ENCODE assay signal across 8 mouse cellular contexts in genomic region chr19:8898576-8898975, GRCm38 (mm10). TPM values are rescaled to one million over a fixed set of nuclear protein-coding genes. Genes with fewer than 3 reads are reported as not detected.
DNase-seq lines count a peak whose midpoint lies in the region; ATAC-seq and TF ChIP-seq lines count a peak whose summit lies in the region.

No protein-coding gene starts in this region.

- peak overlapping the region; percentile 84 for H3K9ac ChIP-seq in kidney, embryonic 16.5 days (replicated peaks; ENCODE audit: low read length)
- H3K9ac ChIP-seq in forebrain, postnatal 0 days, result peak overlapping the region; percentile 82
- peak overlapping the region; percentile 88 for H3K9ac ChIP-seq in midbrain, embryonic 12.5 days (replicated peaks)

- H3K27ac ChIP-seq in kidney, embryonic 16.5 days (ENCODE audit: low read length), result peak overlapping the region; percentile 88
- peak overlapping the region; percentile 86 for H3K27ac ChIP-seq in forebrain, postnatal 0 days (ENCODE audit: low read depth, low read length)
- peak overlapping the region; percentile 81 for H3K27ac ChIP-seq in midbrain, embryonic 12.5 days (replicated peaks)

- ATAC-seq in kidney, embryonic 16.5 days (ENCODE audit: low FRiP score, low TSS enrichment), result no peak; the same call in 1 of the 2 replicates
- no peak for ATAC-seq in G1E (ENCODE audit: extremely low read depth, insufficient number of reproducible peaks, low FRiP score, poor library complexity, severe bottlenecking)
- no peak for ATAC-seq in forebrain, postnatal 0 days
- ATAC-seq in midbrain, embryonic 12.5 days (ENCODE audit: low FRiP score, low read depth), result no peak

- H3K9me3 ChIP-seq in kidney, embryonic 16.5 days (ENCODE audit: low read length), result no peaks in the 10 kb centered on the region
- peaks cover 5% of the 10 kb centered on the region for H3K9me3 ChIP-seq in G1E (replicated peaks)
- no peaks in the 10 kb centered on the region for H3K9me3 ChIP-seq in forebrain, postnatal 0 days (ENCODE audit: low read length)
- no peaks in the 10 kb centered on the region for H3K9me3 ChIP-seq in midbrain, embryonic 12.5 days

- peak overlapping the region; percentile 59 for H3K4me2 ChIP-seq in kidney, embryonic 16.5 days (replicated peaks; ENCODE audit: low read depth, low read length)
- peak overlapping the region; percentile 75 for H3K4me2 ChIP-seq in forebrain, postnatal 0 days (ENCODE audit: low read depth)
- H3K4me2 ChIP-seq in midbrain, embryonic 12.5 days (replicated peaks), result peak overlapping the region; percentile 90

- H3K36me3 ChIP-seq in kidney, embryonic 16.5 days (ENCODE audit: insufficient read depth, low read length), result peaks cover 23% of the 10 kb centered on the region
- H3K36me3 ChIP-seq in G1E (replicated peaks), result peaks cover 73% of the 10 kb centered on the region
- peaks cover 26% of the 10 kb centered on the region for H3K36me3 ChIP-seq in forebrain, postnatal 0 days (ENCODE audit: insufficient read depth)
- peaks cover 38% of the 10 kb centered on the region for H3K36me3 ChIP-seq in midbrain, embryonic 12.5 days

- TF ChIP-seq CTCF in G1E (IDR thresholded peaks at IDR 0.05; ENCODE audit: low read depth, low read length), result no peak
- TF ChIP-seq CTCF in forebrain, postnatal 0 days (IDR thresholded peaks at IDR 0.05; ENCODE audit: low read depth), result no peak

- peak overlapping the region; percentile 66 for H3K4me3 ChIP-seq in kidney, embryonic 16.5 days (ENCODE audit: low read length)
- peak overlapping the region; percentile 95 for H3K4me3 ChIP-seq in G1E (ENCODE audit: low read depth, low read length)
- peak overlapping the region; percentile 78 for H3K4me3 ChIP-seq in forebrain, postnatal 0 days (ENCODE audit: low read depth, low read length)
- peak overlapping the region; percentile 87 for H3K4me3 ChIP-seq in midbrain, embryonic 12.5 days

- WGBS in kidney, embryonic 16.5 days, result 4% methylated on average over 13 of the region's 13 CpGs
- WGBS in forebrain, postnatal 0 days, result 10% methylated on average over 13 of the region's 13 CpGs
- WGBS in midbrain, embryonic 12.5 days, result 17% methylated on average over 13 of the region's 13 CpGs

- intact Hi-C loops in left cerebral cortex, postnatal 10 days (cut with DNase I), result loop anchor here (5.0 kb wide), 1 partner anchor 56 kb away; no protein-coding TSS in a partner anchor

- H3K4me1 ChIP-seq in kidney, embryonic 16.5 days (ENCODE audit: insufficient read depth, low read length), result peaks cover 24% of the 10 kb centered on the region
- peaks cover 71% of the 10 kb centered on the region for H3K4me1 ChIP-seq in G1E (ENCODE audit: insufficient read depth, low read depth, low read length)
- peaks cover 11% of the 10 kb centered on the region for H3K4me1 ChIP-seq in forebrain, postnatal 0 days (ENCODE audit: insufficient read depth)
- H3K4me1 ChIP-seq in midbrain, embryonic 12.5 days, result peaks cover 25% of the 10 kb centered on the region

- H3K27me3 ChIP-seq in kidney, embryonic 16.5 days (ENCODE audit: insufficient read depth, low read length), result no peaks in the 10 kb centered on the region
- H3K27me3 ChIP-seq in G1E (ENCODE audit: insufficient read depth, low read length), result no peaks in the 10 kb centered on the region
- no peaks in the 10 kb centered on the region for H3K27me3 ChIP-seq in forebrain, postnatal 0 days (ENCODE audit: insufficient read depth, low read length)
- H3K27me3 ChIP-seq in midbrain, embryonic 12.5 days, result no peaks in the 10 kb centered on the region

- no peak for DNase-seq in kidney, adult 9 months
- DNase-seq in G1E (ENCODE audit: low spot score), result no peak
- DNase-seq in forebrain, postnatal 0 days, result peak; percentile 8
- no peak for DNase-seq in urinary bladder, postnatal 4 days (ENCODE audit: low spot score in 2 of 2)
- no peak for DNase-seq in left cerebral cortex, postnatal 10 days (ENCODE audit: extremely low spot score in 1 of 2, low spot score in 2 of 2)
- no peak for DNase-seq in right cerebral cortex, postnatal 25 days

RNA-seq across cellular contexts. Expression of gene Ganab, which starts 0.7 kb away (rescaled TPM):
- polyA plus RNA-seq in kidney, embryonic 16.5 days (2015; fragmentation: Nextera tagmentation; extraction: Ambion mirVana), result 146 and 151 TPM in 2 replicates
- total RNA-seq in G1E (2014; fragmentation: Nextera tagmentation), result 197 and 214 TPM in 2 replicates
- 75.0 and 75.6 TPM in 2 replicates for total RNA-seq in G1E (2017)
- 50.7 and 56.2 TPM in 2 replicates for polyA plus RNA-seq in G1E (2012)
- total RNA-seq in forebrain, postnatal 0 days (2014; rRNA removed), result 67.7 and 96.7 TPM in 2 replicates
- polyA plus RNA-seq in forebrain, postnatal 0 days (2015; fragmentation: Nextera tagmentation; extraction: Ambion mirVana), result 47.0 and 54.0 TPM in 2 replicates
- 111 and 115 TPM in 2 replicates for polyA plus RNA-seq in midbrain, embryonic 12.5 days (2016; fragmentation: Nextera tagmentation; extraction: Ambion mirVana)
- 10 to 100 TPM; 94.4 to 96.8 TPM for total RNA-seq in left cerebral cortex, postnatal 10 days (2021)

RNA-seq across cellular contexts. Expression of gene Ints5, which starts 5.8 kb away (rescaled TPM):
- polyA plus RNA-seq in kidney, embryonic 16.5 days (2015; fragmentation: Nextera tagmentation; extraction: Ambion mirVana), result 49.5 and 53.1 TPM in 2 replicates
- 32.8 and 35.7 TPM in 2 replicates for total RNA-seq in G1E (2014; fragmentation: Nextera tagmentation)
- total RNA-seq in G1E (2017), result 15.7 and 16.6 TPM in 2 replicates
- polyA plus RNA-seq in G1E (2012), result 59.6 and 64.0 TPM in 2 replicates
- 26.1 and 29.9 TPM in 2 replicates for total RNA-seq in forebrain, postnatal 0 days (2014; rRNA removed)
- polyA plus RNA-seq in forebrain, postnatal 0 days (2015; fragmentation: Nextera tagmentation; extraction: Ambion mirVana), result 23.6 and 26.8 TPM in 2 replicates
- 46.2 and 46.6 TPM in 2 replicates for polyA plus RNA-seq in midbrain, embryonic 12.5 days (2016; fragmentation: Nextera tagmentation; extraction: Ambion mirVana)
- total RNA-seq in left cerebral cortex, postnatal 10 days (2021), result 10 to 100 TPM; 22.0 to 23.1 TPM

RNA-seq across cellular contexts. Expression of gene Gm49416, which starts 9.8 kb away (rescaled TPM):
- 1.2 TPM in 1 of 2 replicates, not detected in the other for polyA plus RNA-seq in kidney, embryonic 16.5 days (2015; fragmentation: Nextera tagmentation; extraction: Ambion mirVana)
- 10.6 and 15.0 TPM in 2 replicates for total RNA-seq in G1E (2014; fragmentation: Nextera tagmentation)
- total RNA-seq in G1E (2017), result not detected in 2 replicates
- 8.7 and 10.4 TPM in 2 replicates for polyA plus RNA-seq in G1E (2012)
- total RNA-seq in forebrain, postnatal 0 days (2014; rRNA removed), result 0.95 TPM in 1 of 2 replicates, not detected in the other
- polyA plus RNA-seq in forebrain, postnatal 0 days (2015; fragmentation: Nextera tagmentation; extraction: Ambion mirVana), result 1.4 TPM in 1 of 2 replicates, not detected in the other
- not detected in 2 replicates for polyA plus RNA-seq in midbrain, embryonic 12.5 days (2016; fragmentation: Nextera tagmentation; extraction: Ambion mirVana)
- 1 to 10 TPM in 1 of 2 experiments, not detected in 1; 1.7 TPM for total RNA-seq in left cerebral cortex, postnatal 10 days (2021)

RNA-seq across cellular contexts. Expression of gene 1810009A15Rik, which starts 9.9 kb away (rescaled TPM):
- polyA plus RNA-seq in kidney, embryonic 16.5 days (2015; fragmentation: Nextera tagmentation; extraction: Ambion mirVana), result 93.0 and 94.3 TPM in 2 replicates
- total RNA-seq in G1E (2014; fragmentation: Nextera tagmentation) (53.0 and 65.4 TPM in 2 replicates), G1E (2017) (84.9 and 104 TPM in 2 replicates)
- 66.1 and 85.7 TPM in 2 replicates for polyA plus RNA-seq in G1E (2012)
- total RNA-seq in forebrain, postnatal 0 days (2014; rRNA removed), result 26.0 and 37.5 TPM in 2 replicates
- polyA plus RNA-seq in forebrain, postnatal 0 days (2015; fragmentation: Nextera tagmentation; extraction: Ambion mirVana), result 31.9 and 45.7 TPM in 2 replicates
- 81.0 and 87.1 TPM in 2 replicates for polyA plus RNA-seq in midbrain, embryonic 12.5 days (2016; fragmentation: Nextera tagmentation; extraction: Ambion mirVana)
- total RNA-seq in left cerebral cortex, postnatal 10 days (2021), result 10 to 100 TPM; 19.5 to 23.4 TPM

RNA-seq across cellular contexts. Expression of gene Gm49403, which starts 14.8 kb away (rescaled TPM):
- polyA plus RNA-seq in kidney, embryonic 16.5 days (2015; fragmentation: Nextera tagmentation; extraction: Ambion mirVana), result not detected in 2 replicates
- not detected in 2 replicates for total RNA-seq in G1E (2014; fragmentation: Nextera tagmentation)
- total RNA-seq in G1E (2017), result not detected in 2 replicates
- polyA plus RNA-seq in G1E (2012), result not detected in 2 replicates
- not detected in 2 replicates for total RNA-seq in forebrain, postnatal 0 days (2014; rRNA removed)
- polyA plus RNA-seq in forebrain, postnatal 0 days (2015; fragmentation: Nextera tagmentation; extraction: Ambion mirVana), result not detected in 2 replicates
- not detected in 2 replicates for polyA plus RNA-seq in midbrain, embryonic 12.5 days (2016; fragmentation: Nextera tagmentation; extraction: Ambion mirVana)
- total RNA-seq in left cerebral cortex, postnatal 10 days (2021), result not detected
